Mouse (Mus musculus): Measurements from ENCODE around the gene Sarnp. TPM values are rescaled to one million over a fixed set of nuclear protein-coding genes. Genes with fewer than 3 reads are reported as not detected.

Sarnp gene
- 146 and 151 TPM in 2 replicates for polyA plus RNA-seq (2015; fragmentation: Nextera tagmentation; extraction: Ambion mirVana)

GRCm38 (mm10) chr10:128817033-128817432, at the start of gene Sarnp:
Gene Sarnp, plus strand, starts transcription at chr10:128817333.
- Histone ChIP-seq H3K27ac (replicated peaks) (no peak within 1 kb of the TSS), H3K36me3 (peaks cover 58% of the 10 kb centered on the region), H3K4me2 (no peak within 1 kb of the TSS), H3K9ac (no peak within 1 kb of the TSS), H3K4me3 (no peak within 1 kb of the TSS), H3K9me3 (no peaks in the 10 kb centered on the region), H3K27me3 (no peaks in the 10 kb centered on the region), H3K4me1 (replicated peaks) (peaks cover 8% of the 10 kb centered on the region; the same call in 1 of the 2 replicates)
- no peak for ATAC-seq (ENCODE audit: low FRiP score, low read depth)
- WGBS: 93% methylated on average over 13 of the region's 13 CpGs

- H3K27me3 ChIP-seq: no peaks in the 10 kb centered on the region
- H3K4me1 ChIP-seq (replicated peaks): no peaks in the 10 kb centered on the region
- H3K27ac ChIP-seq (replicated peaks): no peak overlapping the region
- H3K4me2 ChIP-seq: no peak overlapping the region
- H3K9me3 ChIP-seq: no peaks in the 10 kb centered on the region
- ATAC-seq (ENCODE audit: low FRiP score, low read depth): no peak
- WGBS: 85% methylated on average over 2 of the region's 2 CpGs
- no peaks in the 10 kb centered on the region for H3K36me3 ChIP-seq
- H3K4me3 ChIP-seq: no peak overlapping the region
- no peak overlapping the region for H3K9ac ChIP-seq
Observed at GRCm38 (mm10) chr10:128772895-128773294, 44.2 kb upstream of the Sarnp start.

GRCm38 (mm10) chr10:128773685-128774084, 43.4 kb upstream of the Sarnp start:
- H3K27ac ChIP-seq (replicated peaks): no peak overlapping the region
- H3K4me3 ChIP-seq: no peak overlapping the region
- WGBS: 26% methylated on average over 5 of the region's 5 CpGs
- H3K36me3 ChIP-seq: no peaks in the 10 kb centered on the region
- no peak for ATAC-seq (ENCODE audit: low FRiP score, low read depth)
- H3K4me2 ChIP-seq: no peak overlapping the region
- no peaks in the 10 kb centered on the region for H3K4me1 ChIP-seq (replicated peaks)
- no peaks in the 10 kb centered on the region for H3K27me3 ChIP-seq
- no peaks in the 10 kb centered on the region for H3K9me3 ChIP-seq
- H3K9ac ChIP-seq: no peak overlapping the region

DNA sequence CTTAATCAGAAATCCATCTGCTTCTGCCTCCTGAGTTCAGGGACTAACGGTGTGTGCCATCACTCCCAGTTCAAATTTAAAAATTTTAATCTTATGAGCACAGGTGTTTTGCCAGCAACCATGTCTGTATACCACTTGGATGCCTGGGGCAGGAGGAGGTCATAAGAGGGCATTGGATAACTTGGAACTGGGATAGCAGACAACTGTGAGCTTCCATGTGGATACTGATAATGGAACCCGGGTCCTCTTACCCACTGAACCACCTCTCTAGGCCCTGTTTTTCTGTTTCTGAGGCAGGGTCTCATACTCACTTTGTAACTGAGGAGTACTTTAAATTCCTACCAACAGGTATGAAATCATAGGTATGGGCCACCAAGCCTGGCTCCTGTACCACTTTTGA, 38.7 kb upstream of the Sarnp start:
- Histone ChIP-seq H3K4me3 (no peak overlapping the region), H3K4me1 (replicated peaks) (no peaks in the 10 kb centered on the region), H3K4me2 (no peak overlapping the region), H3K9me3 (no peaks in the 10 kb centered on the region), H3K27me3 (no peaks in the 10 kb centered on the region), H3K9ac (no peak overlapping the region), H3K27ac (replicated peaks) (peak overlapping the region; percentile 2; the same call in 1 of the 2 replicates), H3K36me3 (no peaks in the 10 kb centered on the region)
- ATAC-seq (ENCODE audit: low FRiP score, low read depth): no peak
- 94% methylated on average over 2 of the region's 2 CpGs for WGBS

DNA sequence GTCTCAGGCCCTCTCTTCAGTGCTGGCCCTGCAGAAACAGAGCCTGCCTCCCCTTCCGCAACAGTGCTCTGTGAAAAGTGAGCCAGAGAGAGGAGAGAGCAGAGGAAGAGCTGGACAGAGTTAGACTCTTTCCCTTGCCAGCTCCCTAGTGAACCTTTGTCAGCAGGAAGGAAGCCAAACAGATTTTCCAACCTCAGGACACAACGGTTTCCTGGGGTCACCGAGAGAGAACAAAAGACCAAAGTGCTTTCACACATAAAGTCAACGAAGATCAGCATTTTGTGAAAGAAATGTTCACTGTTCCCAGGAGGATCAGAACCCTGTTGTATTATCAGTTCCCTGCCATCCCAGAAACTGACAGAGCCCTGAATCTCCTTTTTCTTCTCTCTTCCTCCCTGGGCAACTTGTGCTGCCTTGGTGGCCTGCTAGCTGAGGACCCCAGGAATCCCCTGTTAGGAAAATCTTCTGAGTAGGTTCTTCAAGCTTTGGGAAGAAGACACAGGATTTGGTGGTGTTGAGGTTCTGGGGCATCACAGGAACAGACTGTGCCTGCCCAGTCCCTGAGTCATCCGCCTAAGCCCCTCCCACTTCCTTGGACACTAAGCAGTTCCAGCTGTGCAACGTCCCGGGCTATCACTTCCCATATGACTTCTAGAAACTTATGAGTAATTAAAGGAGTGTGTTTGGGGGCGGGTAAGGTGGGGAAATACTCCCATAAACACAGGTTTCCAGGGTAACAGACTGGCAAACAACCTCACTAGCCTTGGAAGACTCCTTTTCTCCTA, 37.9 kb upstream of the Sarnp start:
- WGBS: 35% methylated on average over 8 of the region's 8 CpGs
- Histone ChIP-seq H3K4me1 (replicated peaks) (no peaks in the 10 kb centered on the region), H3K9me3 (0 out of 2 replicates have a peak, but pooled peaks cover 4% of the 10 kb centered on the region), H3K4me3 (no peak overlapping the region), H3K9ac (no peak overlapping the region), H3K4me2 (no peak overlapping the region), H3K27ac (replicated peaks) (peak overlapping the region; percentile 2; the same call in 1 of the 2 replicates), H3K36me3 (no peaks in the 10 kb centered on the region), H3K27me3 (no peaks in the 10 kb centered on the region)
- ATAC-seq (ENCODE audit: low FRiP score, low read depth): no peak

DNA sequence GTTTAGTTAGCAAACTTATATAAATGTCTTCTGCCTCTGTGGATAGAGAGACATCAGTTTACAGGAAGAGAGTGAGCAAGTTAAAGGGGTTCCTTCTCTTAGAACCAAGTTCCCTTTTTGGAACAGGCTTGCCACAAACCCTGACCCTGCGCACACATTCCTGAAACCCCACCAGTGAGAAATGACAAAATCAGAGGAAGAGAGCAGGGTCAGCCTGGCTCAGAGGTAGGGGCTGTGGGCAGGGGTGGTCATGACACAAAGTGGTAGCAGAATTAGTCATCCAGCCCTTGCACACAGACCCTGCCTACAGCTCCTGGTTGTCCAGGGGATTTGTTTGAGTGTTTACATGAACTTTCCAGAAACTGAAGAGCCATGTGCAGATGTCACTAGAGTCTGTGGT, 36.9 kb upstream of the Sarnp start:
- Histone ChIP-seq H3K4me1 (replicated peaks) (no peaks in the 10 kb centered on the region), H3K9me3 (0 out of 2 replicates have a peak, but pooled peaks cover 4% of the 10 kb centered on the region), H3K27me3 (no peaks in the 10 kb centered on the region), H3K9ac (no peak overlapping the region), H3K27ac (replicated peaks) (no peak overlapping the region), H3K4me3 (no peak overlapping the region), H3K36me3 (no peaks in the 10 kb centered on the region), H3K4me2 (no peak overlapping the region)
- WGBS: 96% methylated on average over 1 of the region's 1 CpGs
- ATAC-seq (ENCODE audit: low FRiP score, low read depth): no peak

DNA sequence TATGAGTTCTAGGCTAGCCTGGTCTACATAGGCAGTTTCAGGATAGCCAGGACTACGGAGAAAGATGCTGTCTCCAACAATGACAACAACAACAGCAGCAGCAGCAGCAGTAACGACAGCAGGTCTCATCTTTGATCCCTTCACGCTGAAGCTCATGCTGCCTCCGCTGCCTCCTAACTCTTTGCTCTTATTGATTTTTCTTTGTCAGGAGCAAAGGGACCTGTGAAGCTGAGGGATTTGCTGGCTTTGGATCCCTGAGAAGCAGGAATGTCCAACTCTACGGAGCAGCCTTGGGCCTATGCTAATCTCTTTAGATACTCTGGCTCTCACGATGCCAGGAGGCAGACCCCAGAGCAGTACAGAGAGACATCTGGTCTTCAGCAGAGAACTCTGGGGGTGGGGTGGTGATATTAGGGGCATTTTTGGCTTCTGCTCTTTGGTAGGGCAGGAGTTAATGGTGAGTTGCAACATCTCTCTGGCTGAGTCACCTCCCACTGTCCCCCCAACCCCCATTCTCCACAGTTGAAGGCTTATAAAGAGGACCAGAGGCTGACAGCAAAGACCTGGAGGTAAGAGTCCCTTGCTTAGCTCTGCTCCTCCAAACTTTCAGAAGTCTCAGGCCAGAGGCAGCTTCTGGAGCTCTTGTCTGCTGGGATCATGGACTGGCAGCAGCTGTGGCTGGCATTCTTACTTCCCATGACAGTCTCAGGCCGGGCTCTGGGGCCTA, 26.6 kb upstream of the Sarnp start, which contains the start of gene Mmp19:
Gene Mmp19 (plus strand): TSS at position 513 of the 727 bp plus-strand sequence.
- no peaks in the 10 kb centered on the region for H3K27me3 ChIP-seq

GRCm38 (mm10) chr10:128792041-128792440, 25.1 kb upstream of the Sarnp start:
- no peak overlapping the region for H3K9ac ChIP-seq
- ATAC-seq (ENCODE audit: low FRiP score, low read depth): no peak
- no peaks in the 10 kb centered on the region for H3K36me3 ChIP-seq
- H3K27me3 ChIP-seq: no peaks in the 10 kb centered on the region
- H3K9me3 ChIP-seq: no peaks in the 10 kb centered on the region
- no peak overlapping the region for H3K4me2 ChIP-seq
- H3K4me3 ChIP-seq: no peak overlapping the region
- no peak overlapping the region for H3K27ac ChIP-seq (replicated peaks)
- no peaks in the 10 kb centered on the region for H3K4me1 ChIP-seq (replicated peaks)

More for the DNA sequence above, 26.6 kb upstream of the Sarnp start, which contains the start of gene Mmp19:
- ATAC-seq (ENCODE audit: low FRiP score, low read depth): no peak
- Histone ChIP-seq H3K4me3 (no peak within 1 kb of the TSS), H3K9ac (no peak within 1 kb of the TSS), H3K27ac (replicated peaks) (no peak within 1 kb of the TSS), H3K4me1 (replicated peaks) (no peaks in the 10 kb centered on the region), H3K36me3 (no peaks in the 10 kb centered on the region), H3K9me3 (no peaks in the 10 kb centered on the region), H3K4me2 (no peak within 1 kb of the TSS)
- WGBS: 74% methylated on average over 7 of the region's 7 CpGs

DNA sequence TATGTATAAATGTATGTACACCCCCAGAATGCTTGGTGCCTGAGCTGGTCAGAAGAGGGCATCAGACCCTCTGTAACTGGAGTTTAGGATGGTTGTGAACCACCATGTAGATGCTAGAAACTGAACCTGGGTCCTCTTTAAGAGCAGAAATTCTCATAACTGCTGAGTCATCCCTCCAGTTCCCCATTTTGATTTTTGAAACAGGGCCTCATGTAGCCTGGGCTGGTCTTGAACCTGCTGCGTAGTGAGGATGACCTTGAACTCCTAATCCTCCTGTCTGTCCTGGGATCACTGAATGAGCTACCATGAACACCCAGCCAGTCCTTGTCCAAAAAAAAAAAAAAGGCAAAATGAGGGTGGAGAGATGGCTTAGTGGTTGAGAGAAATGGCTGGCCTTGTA, 23.9 kb upstream of the Sarnp start:
- H3K4me3 ChIP-seq: no peak overlapping the region
- 0 out of 2 replicates have a peak, but pooled peaks cover under 1% of the 10 kb centered on the region for H3K36me3 ChIP-seq
- WGBS: 94% methylated on average over 1 of the region's 1 CpGs
- H3K4me1 ChIP-seq (replicated peaks): no peaks in the 10 kb centered on the region
- no peak overlapping the region for H3K9ac ChIP-seq
- no peak for ATAC-seq (ENCODE audit: low FRiP score, low read depth)
- no peak overlapping the region for H3K27ac ChIP-seq (replicated peaks)
- no peaks in the 10 kb centered on the region for H3K9me3 ChIP-seq
- no peaks in the 10 kb centered on the region for H3K27me3 ChIP-seq
- H3K4me2 ChIP-seq: no peak overlapping the region

DNA sequence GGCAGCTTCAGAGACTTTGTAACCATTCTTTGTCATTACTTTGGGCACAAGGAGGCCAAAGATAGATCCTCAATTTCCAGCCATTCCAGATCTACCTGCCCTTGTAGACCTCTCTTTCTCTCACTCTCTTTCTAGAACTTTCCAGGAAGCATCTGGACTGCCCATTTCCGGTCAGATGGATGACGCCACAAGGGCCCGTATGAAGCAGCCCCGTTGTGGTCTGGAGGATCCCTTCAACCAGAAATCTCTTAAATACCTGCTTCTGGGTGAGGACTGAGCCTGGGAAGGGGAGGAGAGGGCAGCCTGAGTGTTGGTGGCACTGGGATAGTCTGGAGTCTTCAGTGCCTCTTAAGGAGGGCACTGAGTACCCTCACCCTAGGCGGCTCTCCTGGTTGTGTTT, 22.7 kb upstream of the Sarnp start:
- ATAC-seq (ENCODE audit: low FRiP score, low read depth): no peak
- 89% methylated on average over 5 of the region's 5 CpGs for WGBS
- H3K4me2 ChIP-seq: no peak overlapping the region
- H3K27ac ChIP-seq (replicated peaks): no peak overlapping the region
- H3K36me3 ChIP-seq: 0 out of 2 replicates have a peak, but pooled peaks cover 6% of the 10 kb centered on the region
- no peak overlapping the region for H3K9ac ChIP-seq
- no peaks in the 10 kb centered on the region for H3K27me3 ChIP-seq
- H3K9me3 ChIP-seq: no peaks in the 10 kb centered on the region
- H3K4me3 ChIP-seq: no peak overlapping the region
- H3K4me1 ChIP-seq (replicated peaks): no peaks in the 10 kb centered on the region

GRCm38 (mm10) chr10:128795581-128795980, 21.6 kb upstream of the Sarnp start:
- no peak overlapping the region for H3K4me3 ChIP-seq
- no peak for ATAC-seq (ENCODE audit: low FRiP score, low read depth)
- WGBS: 93% methylated on average over 3 of the region's 3 CpGs
- no peak overlapping the region for H3K9ac ChIP-seq
- H3K27me3 ChIP-seq: no peaks in the 10 kb centered on the region
- H3K36me3 ChIP-seq: 0 out of 2 replicates have a peak, but pooled peaks cover 6% of the 10 kb centered on the region
- H3K4me1 ChIP-seq (replicated peaks): no peaks in the 10 kb centered on the region
- no peaks in the 10 kb centered on the region for H3K9me3 ChIP-seq
- H3K4me2 ChIP-seq: no peak overlapping the region
- no peak overlapping the region for H3K27ac ChIP-seq (replicated peaks)

- Histone ChIP-seq H3K9me3 (no peaks in the 10 kb centered on the region), H3K36me3 (0 out of 2 replicates have a peak, but pooled peaks cover 6% of the 10 kb centered on the region), H3K4me1 (replicated peaks) (peaks cover 20% of the 10 kb centered on the region), H3K9ac (no peak overlapping the region), H3K27ac (replicated peaks) (no peak overlapping the region), H3K27me3 (no peaks in the 10 kb centered on the region), H3K4me2 (no peak overlapping the region), H3K4me3 (no peak overlapping the region)
- WGBS: 96% methylated on average over 8 of the region's 8 CpGs
- ATAC-seq (ENCODE audit: low FRiP score, low read depth): no peak
Observed at GRCm38 (mm10) chr10:128798676-128799075, 18.5 kb upstream of the Sarnp start.
